Mouse (Mus musculus): ENCODE data around the gene Glt8d1.

Gene Glt8d1

DNA sequence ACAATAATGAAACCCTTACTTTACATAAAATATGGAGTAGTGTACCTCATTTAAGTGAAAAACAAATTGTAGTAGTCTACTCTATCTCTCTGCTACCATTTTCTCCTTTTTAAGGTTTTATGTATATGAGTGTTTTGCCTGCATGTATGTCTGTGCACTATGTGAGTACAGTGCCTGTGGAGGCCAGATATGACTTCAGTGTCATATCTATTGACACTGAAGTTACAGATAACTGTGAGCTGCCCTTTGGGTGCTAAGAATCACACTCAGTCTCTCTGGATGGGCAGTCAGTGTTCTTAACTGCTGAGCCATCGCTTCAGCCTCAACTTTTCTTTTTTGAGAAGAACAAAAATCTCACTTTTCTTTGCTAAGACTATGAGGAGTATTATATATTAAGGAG, 44.6 kb downstream of the Glt8d1 start:
- in situ Hi-C loops (cut with MboI, MseI): no loop called here

All from T-helper 17 cell (primary cell).